ENCODE assay signal across 8 mouse cellular contexts in the genomic region with DNA sequence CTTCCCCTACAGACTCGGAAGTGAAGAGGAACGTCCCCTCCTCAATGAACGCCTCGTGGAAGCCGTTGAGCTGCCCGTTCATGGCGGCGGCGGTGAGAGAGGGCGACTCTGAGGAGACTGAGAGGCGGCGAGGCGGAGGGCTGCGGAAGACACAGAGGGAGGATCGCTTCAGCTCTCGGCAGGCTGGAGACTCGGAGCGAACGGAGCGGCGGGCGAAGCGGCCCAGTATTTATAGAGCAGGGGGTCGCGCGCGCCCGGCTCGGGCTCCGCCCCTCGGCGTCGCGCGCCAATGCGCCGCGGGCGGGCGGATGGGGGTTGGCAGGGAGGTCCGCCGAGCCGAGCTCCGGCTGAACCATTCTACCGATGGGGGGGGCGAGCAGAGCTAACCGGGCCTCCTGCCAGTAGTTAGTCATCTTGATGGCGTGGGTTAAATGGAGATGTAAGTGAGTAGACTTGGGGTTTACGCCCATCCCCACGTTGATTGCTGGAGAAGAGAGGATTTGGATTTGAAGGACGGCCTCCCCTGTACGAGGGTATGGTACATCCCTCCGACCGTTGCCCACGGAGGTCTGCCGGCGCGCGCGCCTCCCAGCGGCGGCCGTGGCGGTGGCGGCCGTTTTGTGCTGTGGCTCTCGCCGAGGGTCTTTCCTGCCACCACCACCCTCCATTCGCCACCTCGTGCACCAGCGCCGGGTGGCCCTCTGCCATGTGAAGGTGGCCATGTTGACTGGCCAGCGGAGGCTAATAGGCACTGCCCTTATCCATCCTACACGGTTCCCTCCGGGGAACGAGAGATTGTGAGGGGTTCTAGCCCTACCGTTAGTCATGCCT. TPM values are rescaled to one million over a fixed set of nuclear protein-coding genes. Genes with fewer than 3 reads are reported as not detected.
DNase-seq lines count a peak whose midpoint lies in the region; ATAC-seq and TF ChIP-seq lines count a peak whose summit lies in the region.

A gene (minus strand): TSS at position 204 of the 831 bp plus-strand sequence.

- peak within 1 kb of the TSS; percentile 70 for H3K4me2 ChIP-seq in forebrain, postnatal 0 days (ENCODE audit: low read depth)
- peak within 1 kb of the TSS; percentile 90 for H3K4me2 ChIP-seq in lung, embryonic 16.5 days (ENCODE audit: low read depth, low read length)

- peaks cover 5 to 11% of the 10 kb centered on the region in 2 experiments for H3K4me1 ChIP-seq in MEL (ENCODE audit: control insufficient read depth in 1 of 2, insufficient read depth in 2 of 2, low read length in 2 of 2)
- no peaks in the 10 kb centered on the region; the same call in 1 of the 2 replicates for H3K4me1 ChIP-seq in cerebellum, adult 2 months (ENCODE audit: control insufficient read depth, insufficient read depth, low read length)
- H3K4me1 ChIP-seq in forebrain, postnatal 0 days (ENCODE audit: insufficient read depth), result 0 out of 2 replicates have a peak, but pooled peaks cover 12% of the 10 kb centered on the region
- H3K4me1 ChIP-seq in lung, embryonic 16.5 days (replicated peaks; ENCODE audit: control insufficient read depth, insufficient read depth, low read length), result peaks cover 20% of the 10 kb centered on the region

- peak within 1 kb of the TSS; percentile 88 to 89 for H3K4me3 ChIP-seq in MEL (ENCODE audit: control insufficient read depth in 1 of 2, insufficient read depth in 1 of 2, low read depth in 2 of 2, low read length in 2 of 2)
- peak within 1 kb of the TSS; percentile 72 for H3K4me3 ChIP-seq in cerebellum, adult 2 months (replicated peaks; ENCODE audit: insufficient read depth, low read depth, low read length)
- H3K4me3 ChIP-seq in forebrain, postnatal 0 days (ENCODE audit: low read depth, low read length), result peak within 1 kb of the TSS; percentile 100
- H3K4me3 ChIP-seq in lung, embryonic 16.5 days (ENCODE audit: low read length), result peak within 1 kb of the TSS; percentile 95

- H3K79me2 ChIP-seq in MEL (ENCODE audit: control insufficient read depth, insufficient read depth, low read length, poor library complexity), result peaks cover 43% of the 10 kb centered on the region

- peak within 1 kb of the TSS; percentile 90 for H3K27ac ChIP-seq in MEL (ENCODE audit: control insufficient read depth, low read depth, low read length)
- peak within 1 kb of the TSS; percentile 95 for H3K27ac ChIP-seq in cerebellum, adult 2 months (ENCODE audit: insufficient read depth, low read length)
- H3K27ac ChIP-seq in forebrain, postnatal 0 days (ENCODE audit: low read depth, low read length), result peak within 1 kb of the TSS; percentile 100
- H3K27ac ChIP-seq in lung, embryonic 16.5 days (ENCODE audit: low read length), result peak within 1 kb of the TSS; percentile 98

- peak; percentile 92 for ATAC-seq in forebrain, postnatal 0 days
- peak; percentile 93 for ATAC-seq in lung, embryonic 16.5 days (ENCODE audit: low read depth)

- WGBS in cerebellum, adult 2 months, result under 1% methylated on average over 77 of the region's 77 CpGs
- WGBS in forebrain, postnatal 0 days, result under 1% methylated on average over 58 of the region's 77 CpGs
- under 1% methylated on average over 75 of the region's 77 CpGs for WGBS in lung, embryonic 16.5 days

- peak; percentile 97 to 98 for TF ChIP-seq POLR2A in MEL (IDR thresholded peaks at IDR 0.05; ENCODE audit: control insufficient read depth in 1 of 2, insufficient read depth in 1 of 2, low read depth in 1 of 2, low read length in 2 of 2, poor library complexity in 1 of 2)
- TF ChIP-seq POLR2A in cerebellum, adult 2 months (IDR thresholded peaks at IDR 0.05; ENCODE audit: borderline replicate concordance, insufficient read depth, low read length), result peak; percentile 93

- no peaks in the 10 kb centered on the region for H3K9me3 ChIP-seq in MEL (replicated peaks; ENCODE audit: insufficient read depth, low read length)
- no peaks in the 10 kb centered on the region for H3K9me3 ChIP-seq in forebrain, postnatal 0 days (ENCODE audit: low read length)
- H3K9me3 ChIP-seq in lung, embryonic 16.5 days (ENCODE audit: control insufficient read depth, low read length), result no peaks in the 10 kb centered on the region

- peaks cover 30 to 34% of the 10 kb centered on the region in 2 experiments for H3K36me3 ChIP-seq in MEL (ENCODE audit: control insufficient read depth in 1 of 2, insufficient read depth in 2 of 2, low read length in 2 of 2)
- H3K36me3 ChIP-seq in forebrain, postnatal 0 days (ENCODE audit: insufficient read depth), result peaks cover 28% of the 10 kb centered on the region
- peaks cover 25% of the 10 kb centered on the region for H3K36me3 ChIP-seq in lung, embryonic 16.5 days (ENCODE audit: control insufficient read depth, insufficient read depth, low read length)

- no peak for TF ChIP-seq RAD21 in MEL (IDR thresholded peaks at IDR 0.05; ENCODE audit: low read depth, low read length)

- peak within 1 kb of the TSS; percentile 95 for H3K9ac ChIP-seq in MEL (ENCODE audit: control insufficient read depth, low read depth, low read length, poor library complexity, severe bottlenecking)
- peak within 1 kb of the TSS; percentile 100 for H3K9ac ChIP-seq in forebrain, postnatal 0 days
- peak within 1 kb of the TSS; percentile 100 for H3K9ac ChIP-seq in lung, embryonic 16.5 days (ENCODE audit: low read length)

- DNase-seq in MEL (ENCODE audit: low read depth, low spot score), result peak; percentile 96
- DNase-seq in cerebellum, adult 2 months, result peak; percentile 92 to 97
- peak; percentile 99 for DNase-seq in forebrain, postnatal 0 days
- peak; percentile 97 for DNase-seq in heart, postnatal 4 days
- DNase-seq in layer of hippocampus, adult 9-10 months (ENCODE audit: low spot score), result peak; percentile 89
- peak; percentile 95 for DNase-seq in ovary, postnatal 10 days (ENCODE audit: low spot score)
- DNase-seq in thymus, postnatal 10 days (ENCODE audit: low spot score in 2 of 2), result peak; percentile 90 to 97

- peak in 1 of 3 experiments; percentile 72; a peak in 3 of 6 replicates for TF ChIP-seq CTCF in MEL (IDR thresholded peaks at IDR 0.05 in 2 of 3, conservative IDR thresholded peaks at IDR 0.05 in 1 of 3; ENCODE audit: control insufficient read depth in 1 of 3, insufficient read depth in 1 of 3, low read depth in 2 of 3, low read length in 3 of 3, poor library complexity in 1 of 3, severe bottlenecking in 1 of 3)
- peak; percentile 62; the same call in 1 of the 2 replicates for TF ChIP-seq CTCF in cerebellum, adult 2 months (IDR thresholded peaks at IDR 0.05; ENCODE audit: borderline replicate concordance, insufficient read depth, low read depth, low read length)
- peak; percentile 89 for TF ChIP-seq CTCF in forebrain, postnatal 0 days (IDR thresholded peaks at IDR 0.05; ENCODE audit: low read depth)

- H3K27me3 ChIP-seq in MEL (ENCODE audit: control insufficient read depth in 1 of 2, insufficient read depth in 2 of 2, low read length in 2 of 2), result no peaks in the 10 kb centered on the region
- H3K27me3 ChIP-seq in cerebellum, adult 2 months (ENCODE audit: control insufficient read depth, insufficient read depth, low read length), result no peaks in the 10 kb centered on the region
- H3K27me3 ChIP-seq in forebrain, postnatal 0 days (ENCODE audit: insufficient read depth, low read length), result no peaks in the 10 kb centered on the region
- H3K27me3 ChIP-seq in lung, embryonic 16.5 days (ENCODE audit: control insufficient read depth, insufficient read depth, low read depth, low read length), result no peaks in the 10 kb centered on the region

- TF ChIP-seq EP300 in MEL (IDR thresholded peaks at IDR 0.05; ENCODE audit: low read depth in 1 of 2, low read length in 2 of 2), result no peak

TF ChIP-seq in MEL, 35 proteins besides CTCF, POLR2A, EP300 and RAD21:
- no peak for TF ChIP-seq SMC3 (IDR thresholded peaks at IDR 0.05; ENCODE audit: low read depth, low read length)
- TF ChIP-seq POLR2AphosphoS5 (IDR thresholded peaks at IDR 0.05; ENCODE audit: borderline replicate concordance, low read depth, low read length), result peak; percentile 91; the same call in 1 of the 2 replicates
- peak; percentile 95 for TF ChIP-seq TBP (IDR thresholded peaks at IDR 0.05; ENCODE audit: low read depth, low read length)
- TF ChIP-seq ZNF384 (IDR thresholded peaks at IDR 0.05; ENCODE audit: low read depth, low read length), result no peak

RNA-seq across cellular contexts. Expression of the gene that starts here (rescaled TPM):
- 233 and 319 TPM in 2 replicates for total RNA-seq in MEL (2012; rRNA removed)
- polyA plus RNA-seq in MEL (2012; ENCODE audit: insufficient read depth in 1 of 2, insufficient read length in 2 of 2, low read depth in 1 of 2, low replicate concordance in 2 of 2, missing spikeins in 1 of 2), result 1,000 to 10,000 TPM in 1 of 2 experiments, 100 to 1,000 TPM in 1; 357 to 3,179 TPM
- 187 and 200 TPM in 2 replicates for polyA plus RNA-seq in cerebellum, adult 2 months (2012; rRNA removed)
- 125 and 145 TPM in 2 replicates for total RNA-seq in forebrain, postnatal 0 days (2014; rRNA removed)
- 222 and 246 TPM in 2 replicates for polyA plus RNA-seq in forebrain, postnatal 0 days (2015; fragmentation: Nextera tagmentation; extraction: Ambion mirVana)
- 100 to 1,000 TPM; 239 to 255 TPM for total RNA-seq in heart, postnatal 4 days (2021)
- 336 and 340 TPM in 2 replicates for polyA plus RNA-seq in lung, embryonic 16.5 days (2015; fragmentation: Nextera tagmentation; extraction: Ambion mirVana)

Comparison
In these comparisons a context has a peak if more than half of its experiments do, and no peak if none do; other contexts are left out.
1. Peak in every context shown above with its lines: DNase-seq, ATAC-seq, H3K4me3 ChIP-seq and H3K27ac ChIP-seq.